Mouse (Mus musculus): Measurements from ENCODE around the gene Tmem52. TPM values are rescaled to one million over a fixed set of nuclear protein-coding genes. Genes with fewer than 3 reads are reported as not detected.

Gene Tmem52
- polyA plus RNA-seq, 1 experiment from 2014 or later, result not detected

DNA sequence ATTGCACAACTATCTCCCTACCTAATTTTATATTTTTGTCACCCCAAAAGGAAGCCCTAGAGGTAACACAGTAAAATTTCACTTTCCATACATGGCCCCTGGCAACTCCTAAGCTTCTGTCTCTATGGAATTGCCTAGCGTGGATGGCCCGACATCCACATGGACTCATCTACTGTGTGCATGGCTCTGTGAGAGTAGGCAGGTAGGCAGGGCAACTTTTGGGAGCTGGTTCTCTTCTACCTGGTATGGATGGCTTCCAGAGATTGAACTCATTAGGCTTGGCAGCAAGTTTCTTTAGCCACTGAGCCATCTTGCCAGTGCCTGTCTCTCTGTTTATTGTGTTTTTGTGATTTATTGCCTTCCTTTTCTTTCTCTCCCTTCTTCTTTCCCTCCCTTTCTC, 45.9 kb downstream of the Tmem52 start:
- H3K27ac ChIP-seq (replicated peaks), result no peak overlapping the region
- no peak for ATAC-seq (ENCODE audit: extremely low read depth, insufficient number of reproducible peaks, low FRiP score, low TSS enrichment)

DNA sequence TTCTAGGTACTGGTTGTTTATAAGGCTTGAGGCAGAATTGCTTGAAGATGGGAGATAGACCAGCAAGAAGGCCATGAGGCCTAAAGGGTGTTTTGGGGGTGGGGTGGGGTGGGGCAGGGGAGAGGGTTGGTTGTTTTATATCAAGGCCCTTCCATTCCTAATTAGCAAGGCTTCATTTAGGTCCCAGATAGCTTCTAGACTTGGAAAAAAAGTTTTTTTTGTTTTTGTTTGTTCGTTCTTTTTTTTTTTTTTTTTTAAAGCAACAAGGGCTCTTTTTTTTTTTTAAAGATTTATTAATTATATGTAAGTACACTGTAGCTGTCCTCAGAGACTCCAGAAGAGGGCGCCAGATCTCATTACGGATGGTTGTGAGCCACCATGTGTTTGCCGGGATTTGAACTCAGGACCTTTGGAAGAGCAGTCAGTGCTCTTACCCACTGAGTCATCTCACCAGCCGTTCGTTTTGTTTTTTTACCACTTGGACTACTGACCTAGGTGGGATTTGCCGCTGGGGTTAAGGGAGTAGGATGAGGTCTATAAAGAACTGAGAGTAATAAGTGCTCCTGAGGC, 49.1 kb downstream of the Tmem52 start:
- Histone ChIP-seq H3K4me2 (no peak overlapping the region), H3K4me1 (no peaks in the 10 kb centered on the region), H3K27me3 (replicated peaks) (no peaks in the 10 kb centered on the region), H3K9me3 (no peaks in the 10 kb centered on the region), H3K27ac (replicated peaks) (no peak overlapping the region), H3K4me3 (no peak overlapping the region), H3K9ac (no peak overlapping the region), H3K36me3 (peaks cover 34% of the 10 kb centered on the region)
- 84% methylated on average over 7 of the region's 7 CpGs for WGBS
- ATAC-seq (ENCODE audit: extremely low read depth, insufficient number of reproducible peaks, low FRiP score, low TSS enrichment), result no peak

More for the DNA sequence above, 45.9 kb downstream of the Tmem52 start:
- Histone ChIP-seq H3K4me2 (no peak overlapping the region), H3K9ac (no peak overlapping the region), H3K4me1 (peaks cover 9% of the 10 kb centered on the region; the same call in 1 of the 2 replicates), H3K4me3 (no peak overlapping the region), H3K36me3 (peaks cover 22% of the 10 kb centered on the region), H3K9me3 (no peaks in the 10 kb centered on the region), H3K27me3 (replicated peaks) (no peaks in the 10 kb centered on the region)
- 92% methylated on average over 2 of the region's 2 CpGs for WGBS

Other genes with a start within 250 kb of the Tmem52 start
- gene Ski, start 246.5 kb upstream of the Tmem52 start, polyA plus RNA-seq (2015; fragmentation: Nextera tagmentation; extraction: Ambion mirVana), result 10.1 and 10.2 TPM in 2 replicates
- gene Faap20, start 219.3 kb upstream of the Tmem52 start, polyA plus RNA-seq (2015; fragmentation: Nextera tagmentation; extraction: Ambion mirVana), result 63.2 and 71.1 TPM in 2 replicates
- gene Prkcz, start 107.8 kb upstream of the Tmem52 start, polyA plus RNA-seq (2015; fragmentation: Nextera tagmentation; extraction: Ambion mirVana), result 7.2 TPM in 2 replicates
- 0.17 TPM in 1 of 2 replicates, not detected in the other for gene Gabrd, start 71.0 kb upstream of the Tmem52 start, polyA plus RNA-seq (2015; fragmentation: Nextera tagmentation; extraction: Ambion mirVana)
- 0.89 and 1.3 TPM in 2 replicates for gene Cfap74, start 59.9 kb upstream of the Tmem52 start, polyA plus RNA-seq (2015; fragmentation: Nextera tagmentation; extraction: Ambion mirVana)
- gene Gnb1, start 22.2 kb downstream of the Tmem52 start, polyA plus RNA-seq (2015; fragmentation: Nextera tagmentation; extraction: Ambion mirVana), result 345 and 378 TPM in 2 replicates
- 45.0 and 49.3 TPM in 2 replicates for gene Nadk, start 93.3 kb downstream of the Tmem52 start, polyA plus RNA-seq (2015; fragmentation: Nextera tagmentation; extraction: Ambion mirVana)
- gene Slc35e2, start 132.3 kb downstream of the Tmem52 start, polyA plus RNA-seq (2015; fragmentation: Nextera tagmentation; extraction: Ambion mirVana), result 5.7 and 6.2 TPM in 2 replicates
- 39.6 and 40.2 TPM in 2 replicates for gene Cdk11b, start 155.7 kb downstream of the Tmem52 start, polyA plus RNA-seq (2015; fragmentation: Nextera tagmentation; extraction: Ambion mirVana)
- gene Gm10563, start 176.3 kb downstream of the Tmem52 start, polyA plus RNA-seq (2015; fragmentation: Nextera tagmentation; extraction: Ambion mirVana), result not detected in 2 replicates
- gene Mmp23, start 184.3 kb downstream of the Tmem52 start, polyA plus RNA-seq (2015; fragmentation: Nextera tagmentation; extraction: Ambion mirVana), result 67.1 and 73.0 TPM in 2 replicates
- gene Mib2, start 200.1 kb downstream of the Tmem52 start, polyA plus RNA-seq (2015; fragmentation: Nextera tagmentation; extraction: Ambion mirVana), result 16.5 and 16.9 TPM in 2 replicates
- gene Fndc10, start 225.2 kb downstream of the Tmem52 start, polyA plus RNA-seq (2015; fragmentation: Nextera tagmentation; extraction: Ambion mirVana), result 1.1 and 1.4 TPM in 2 replicates
- 105 and 122 TPM in 2 replicates for gene Ssu72, start 235.7 kb downstream of the Tmem52 start, polyA plus RNA-seq (2015; fragmentation: Nextera tagmentation; extraction: Ambion mirVana)

Data from heart, embryonic 13.5 days (tissue).